In the genomic region with DNA sequence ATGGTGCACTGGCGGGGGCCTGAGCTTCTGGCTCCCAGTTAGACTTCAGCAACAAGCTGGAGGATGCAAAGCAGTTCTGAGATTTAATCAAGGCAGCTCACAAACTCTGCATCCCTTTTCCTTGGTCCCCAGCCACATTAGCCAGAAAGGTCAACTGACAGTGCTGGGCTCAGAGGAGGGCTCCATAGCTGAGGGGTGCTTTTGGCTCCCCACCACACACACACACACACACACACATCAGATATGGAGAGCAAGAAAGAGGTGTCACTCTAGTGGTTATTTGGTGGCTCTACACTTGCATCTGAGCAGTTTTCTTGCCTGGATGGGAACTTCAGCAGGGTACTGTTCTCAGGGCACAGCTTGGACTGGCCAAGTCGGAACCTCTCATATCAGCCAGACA, we compare ENCODE assay signal across 7 mouse cellular contexts. TPM values are rescaled to one million over a fixed set of nuclear protein-coding genes. Genes with fewer than 3 reads are reported as not detected.
DNase-seq lines count a peak whose midpoint lies in the region; TF ChIP-seq lines count a peak whose summit lies in the region.

No protein-coding gene starts in this region.

- H3K27me3 ChIP-seq in E14TG2a.4 (ENCODE audit: insufficient read depth, low read length): peaks cover 11% of the 10 kb centered on the region

- peak; percentile 19 for DNase-seq in R1 (ENCODE audit: low read depth, low spot score)
- DNase-seq in heart, postnatal 14 days: peak; percentile 23 to 30
- DNase-seq in lung, postnatal 10 days: peak; percentile 52
- no peak for DNase-seq in thymus, adult 18-20 months
- DNase-seq in urinary bladder, postnatal 36 days (ENCODE audit: low spot score in 2 of 2): no peak
- DNase-seq in layer of hippocampus, adult 8-10 months (ENCODE audit: low spot score in 2 of 2): no peak

- intact Hi-C loops in heart, postnatal 14 days (cut with DNase I): loop anchor here (2.0 to 5.0 kb wide), 3 partner anchors 41 to 69 kb away; a partner anchor contains a TSS

- H3K9me3 ChIP-seq in E14TG2a.4 (ENCODE audit: low read length): no peaks in the 10 kb centered on the region

- H3K4me1 ChIP-seq in E14TG2a.4 (replicated peaks; ENCODE audit: low read depth, low read length): peaks cover 17% of the 10 kb centered on the region

- no peaks in the 10 kb centered on the region for H3K36me3 ChIP-seq in E14TG2a.4 (ENCODE audit: insufficient read depth, low read length)

- TF ChIP-seq CTCF in E14TG2a.4 (conservative IDR thresholded peaks at IDR 0.05; ENCODE audit: low read length): peak; percentile 27

- peak overlapping the region; percentile 76 for H3K4me3 ChIP-seq in E14TG2a.4 (replicated peaks; ENCODE audit: low read length)

RNA-seq across cellular contexts. Expression of a gene that starts 0.5 kb away (rescaled TPM):
- total RNA-seq in heart, postnatal 14 days (2021): 10 to 100 TPM; 29.7 to 40.0 TPM
- 1 to 10 TPM in 2 of 4 experiments, under 1 TPM in 2; 0.97 to 2.0 (median 1.3) TPM for total RNA-seq in layer of hippocampus, adult 8-10 months (2022)

RNA-seq across cellular contexts. Expression of a gene that starts 48.6 kb away (rescaled TPM):
- total RNA-seq in heart, postnatal 14 days (2021): not detected
- total RNA-seq in layer of hippocampus, adult 8-10 months (2022): 1 to 10 TPM in 1 of 4 experiments, under 1 TPM in 3; 0.45 to 1.2 (median 0.67) TPM

Comparison
In these comparisons a context has a peak if more than half of its experiments do, and no peak if none do; other contexts are left out.
1. DNase-seq: peak in R1 (single experiment), heart, postnatal 14 days (2 of 2) and lung, postnatal 10 days (single experiment); none in thymus, adult 18-20 months (0 of 2), urinary bladder, postnatal 36 days (0 of 2) and layer of hippocampus, adult 8-10 months (0 of 2).
2. RNA of a gene that starts 0.5 kb away (total RNA-seq): 29.7 to 40.0 TPM in heart, postnatal 14 days; 0.97 to 2.0 TPM in layer of hippocampus, adult 8-10 months; every median in the first group is over 10 times any median in the second.